Mouse (Mus musculus) spleen, adult 18-20 months (tissue): ENCODE measurements around the gene Xrcc4.

ENCODE experiments used
- DNase-seq, 2 experiments: peaks; one replicate each; pipeline ENCODE4 v3.0.0; 2022; ENCODE audit warnings: mixed read lengths in 2 of 2

Gene Xrcc4

GRCm38 (mm10) chr13:89929477-89929876 lies 159.9 kb downstream of the Xrcc4 start:
- DNase-seq = no peak

- no peak for DNase-seq
Measured at GRCm38 (mm10) chr13:89918814-89919481, 170.5 kb downstream of the Xrcc4 start.

GRCm38 (mm10) chr13:89914332-89914731 lies 175.1 kb downstream of the Xrcc4 start:
- DNase-seq = no peak

GRCm38 (mm10) chr13:89913891-89914290 lies 175.5 kb downstream of the Xrcc4 start:
- no peak for DNase-seq

- DNase-seq = no peak
Measured at GRCm38 (mm10) chr13:89906120-89906519, 183.3 kb downstream of the Xrcc4 start.

GRCm38 (mm10) chr13:89899066-89899465 lies 190.3 kb downstream of the Xrcc4 start:
- no peak for DNase-seq

GRCm38 (mm10) chr13:89892140-89892539 lies 197.3 kb downstream of the Xrcc4 start:
- no peak for DNase-seq

GRCm38 (mm10) chr13:89890159-89890558 lies 199.2 kb downstream of the Xrcc4 start:
- DNase-seq = no peak

GRCm38 (mm10) chr13:89889074-89889473 lies 200.3 kb downstream of the Xrcc4 start:
- DNase-seq = no peak

GRCm38 (mm10) chr13:89883523-89883922 lies 205.9 kb downstream of the Xrcc4 start:
- DNase-seq = no peak

- DNase-seq = no peak
Measured at GRCm38 (mm10) chr13:89881281-89881680, 208.1 kb downstream of the Xrcc4 start.

GRCm38 (mm10) chr13:89878832-89879468 lies 210.5 kb downstream of the Xrcc4 start:
- no peak for DNase-seq

- DNase-seq = no peak
Measured at GRCm38 (mm10) chr13:89875499-89875898, 213.9 kb downstream of the Xrcc4 start.

GRCm38 (mm10) chr13:89872725-89873124 lies 216.7 kb downstream of the Xrcc4 start:
- no peak for DNase-seq

- DNase-seq = no peak
Measured at GRCm38 (mm10) chr13:89854139-89854538, 235.3 kb downstream of the Xrcc4 start.

GRCm38 (mm10) chr13:89850746-89851145 lies 238.7 kb downstream of the Xrcc4 start:
- no peak for DNase-seq

GRCm38 (mm10) chr13:89849955-89850354 lies 239.5 kb downstream of the Xrcc4 start:
- no peak for DNase-seq

GRCm38 (mm10) chr13:89838635-89839034 lies 250.8 kb downstream of the Xrcc4 start:
- DNase-seq = no peak

- DNase-seq = no peak
Measured at GRCm38 (mm10) chr13:89834485-89834884, 254.9 kb downstream of the Xrcc4 start.

- no peak for DNase-seq
Measured at GRCm38 (mm10) chr13:89833053-89833670, 256.2 kb downstream of the Xrcc4 start.

GRCm38 (mm10) chr13:89828429-89828970 lies 260.9 kb downstream of the Xrcc4 start:
- DNase-seq = no peak

GRCm38 (mm10) chr13:89827838-89828237 lies 261.6 kb downstream of the Xrcc4 start:
- no peak for DNase-seq

- DNase-seq = no peak
Measured at GRCm38 (mm10) chr13:89814543-89814942, 274.9 kb downstream of the Xrcc4 start.

GRCm38 (mm10) chr13:89812169-89812568 lies 277.2 kb downstream of the Xrcc4 start:
- DNase-seq = no peak
